ENCODE assay signal across 9 mouse cellular contexts in the genomic region with DNA sequence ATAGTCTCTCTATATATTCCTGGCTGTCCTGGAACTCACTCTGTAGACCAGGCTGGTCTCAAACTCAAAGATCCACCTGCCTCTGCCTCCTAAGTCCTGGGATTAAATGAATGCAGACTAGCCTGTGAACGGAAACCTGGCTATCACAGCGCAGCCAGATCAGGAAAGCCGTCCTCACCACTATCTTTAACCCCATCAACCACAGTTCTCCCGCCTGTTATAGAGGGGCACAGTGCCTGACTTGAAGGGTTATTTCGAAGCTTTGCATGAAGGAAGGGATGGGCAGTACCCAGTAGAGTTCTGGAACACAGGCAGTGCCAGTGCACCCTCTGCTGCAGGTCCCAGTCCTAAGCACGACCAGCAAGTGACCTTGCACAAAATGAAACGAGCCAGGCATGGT.
"Had no signal": no experiment of that assay in that cellular context is flagged by ENCODE, and none has a peak within 500 bp of the region (broad histone marks: within the 10 kb centered on the region; RNA-seq: fewer than 3 reads in every experiment).

No protein-coding gene starts in this region.

- DNase-seq: kidney, adult 11 months; kidney, adult 8-10 months; kidney, postnatal 10 days; kidney, postnatal 36 days; left cerebral cortex, postnatal 4 days; liver, postnatal 0 days; midbrain, embryonic 14.5 days; thymus, adult 2 months; thymus, postnatal 14 days had no signal
